Mouse (Mus musculus): ENCODE results near the gene Rps23. TPM values are rescaled to one million over a fixed set of nuclear protein-coding genes. Genes with fewer than 3 reads are reported as not detected.
"Not testable (repeated sequence)": the region's sequence is repeated elsewhere in the genome, so short reads cannot be mapped to it uniquely, and the experiment has no call there.

The Rps23 gene
- polyA plus RNA-seq, 1 experiment from 2014 or later, result 202 TPM

DNA sequence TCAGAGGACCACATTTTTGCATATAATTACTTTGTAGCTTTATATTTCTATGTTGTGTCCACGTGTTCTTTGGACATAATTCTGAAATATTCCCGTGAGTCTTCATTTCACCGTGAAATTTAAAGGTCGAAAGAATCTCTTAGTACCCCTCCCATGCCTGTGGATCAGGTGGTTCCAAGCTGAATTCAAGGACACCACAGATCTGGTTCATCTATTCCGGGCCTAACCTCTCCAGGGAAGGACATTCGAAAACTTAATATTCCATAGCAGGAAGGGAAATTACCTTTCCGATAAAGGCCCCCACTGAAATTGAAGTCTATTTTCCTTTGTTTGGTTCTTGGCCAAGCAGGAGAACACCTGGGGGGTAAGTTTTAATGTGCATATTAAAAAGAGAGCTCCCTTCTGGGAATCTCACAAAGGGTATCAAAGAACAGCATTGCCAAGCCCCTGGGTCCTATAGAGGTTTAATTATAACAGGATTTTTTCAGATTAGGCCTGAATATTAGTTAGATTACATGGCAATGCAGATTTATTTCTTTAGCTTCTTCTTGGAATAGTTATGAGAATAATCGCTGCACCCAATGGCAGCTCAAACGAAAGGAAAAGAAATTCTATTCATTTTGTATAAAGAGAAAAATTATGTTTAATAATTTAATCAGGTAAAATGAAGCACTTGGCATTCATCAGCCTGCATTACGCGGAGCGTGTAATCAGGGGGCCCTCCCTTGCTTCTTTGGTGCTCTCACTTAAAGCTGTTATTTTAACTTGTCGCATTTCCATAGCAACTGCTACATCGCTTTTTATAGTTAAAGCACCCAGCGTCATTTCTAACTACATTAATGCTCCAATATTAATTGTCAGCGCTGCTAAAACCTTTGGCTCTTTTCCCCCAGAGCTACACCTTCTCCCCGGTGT is 9.7 kb upstream of the Rps23 start:
- no peak overlapping the region for H3K27ac ChIP-seq
- no peaks in the 10 kb centered on the region for H3K4me1 ChIP-seq (replicated peaks)
- no peak overlapping the region for H3K4me2 ChIP-seq
- no peaks in the 10 kb centered on the region for H3K27me3 ChIP-seq
- WGBS (ENCODE audit: insufficient replicate concordance), result 78% methylated on average over 17 of the region's 17 CpGs
- no peak for ATAC-seq (ENCODE audit: low read depth)
- H3K4me3 ChIP-seq (replicated peaks), result no peak overlapping the region
- no peak overlapping the region for H3K9ac ChIP-seq
- no peak for DNase-seq
- H3K36me3 ChIP-seq, result no peaks in the 10 kb centered on the region
- no peaks in the 10 kb centered on the region for H3K9me3 ChIP-seq (replicated peaks)

DNA sequence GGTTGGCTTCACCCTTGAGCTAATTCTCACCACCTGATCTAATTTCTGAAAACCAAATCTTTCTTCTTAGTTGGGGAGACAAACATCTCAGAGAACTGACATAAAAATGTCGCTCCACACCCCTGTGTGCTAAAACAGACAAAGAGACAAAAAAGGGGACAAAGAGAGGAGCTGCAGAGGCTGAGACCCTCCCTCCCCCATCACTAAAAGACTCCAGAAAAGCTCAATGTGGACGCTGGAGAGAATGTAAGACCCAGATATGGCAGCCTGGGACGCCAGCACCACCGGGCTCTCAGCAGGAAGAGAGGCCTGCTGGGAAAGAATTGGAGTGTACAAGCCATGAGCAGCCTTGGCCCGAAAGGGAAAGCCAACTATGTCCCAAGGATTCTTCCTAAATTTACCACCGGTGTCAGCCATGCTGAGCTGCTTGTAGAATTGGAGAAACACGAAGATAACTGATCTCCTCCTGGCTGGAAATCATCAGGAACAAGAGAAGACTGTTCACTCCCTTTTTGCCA is 9.0 kb upstream of the Rps23 start:
- WGBS (ENCODE audit: insufficient replicate concordance), result 57% methylated on average over 7 of the region's 7 CpGs
- no peak overlapping the region for H3K27ac ChIP-seq
- H3K4me2 ChIP-seq, result no peak overlapping the region
- no peak overlapping the region for H3K4me3 ChIP-seq (replicated peaks)
- H3K4me1 ChIP-seq (replicated peaks), result no peaks in the 10 kb centered on the region
- H3K36me3 ChIP-seq, result no peaks in the 10 kb centered on the region
- H3K9me3 ChIP-seq (replicated peaks), result no peaks in the 10 kb centered on the region
- DNase-seq (no peak), ATAC-seq (ENCODE audit: low read depth) (no peak)
- no peak overlapping the region for H3K9ac ChIP-seq
- H3K27me3 ChIP-seq, result no peaks in the 10 kb centered on the region

DNA sequence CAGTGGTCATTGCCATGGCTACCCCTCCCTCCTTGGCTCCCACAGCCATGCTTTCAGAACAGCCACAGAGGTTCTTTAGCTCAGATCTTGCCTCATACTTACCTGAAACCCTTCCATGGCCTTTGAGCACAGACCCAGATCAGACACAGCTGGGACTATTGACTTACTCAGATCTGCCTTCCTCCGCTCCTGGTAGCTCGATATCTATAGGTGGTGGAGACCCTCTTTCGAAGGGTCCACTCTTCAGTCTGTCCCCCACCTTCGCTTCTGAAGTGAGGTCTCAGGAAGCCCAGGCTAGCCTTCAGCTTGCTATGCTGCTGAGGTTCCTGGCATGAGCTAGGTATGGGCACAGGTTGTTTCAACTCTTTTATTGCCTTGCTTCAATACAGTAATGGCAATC is 8.0 kb upstream of the Rps23 start:
- no peak overlapping the region for H3K4me3 ChIP-seq (replicated peaks)
- H3K9me3 ChIP-seq (replicated peaks), result no peaks in the 10 kb centered on the region
- H3K27me3 ChIP-seq, result no peaks in the 10 kb centered on the region
- H3K4me1 ChIP-seq (replicated peaks), result no peaks in the 10 kb centered on the region
- no peak overlapping the region for H3K4me2 ChIP-seq
- 63% methylated on average over 4 of the region's 4 CpGs for WGBS (ENCODE audit: insufficient replicate concordance)
- no peak for DNase-seq
- H3K9ac ChIP-seq, result no peak overlapping the region
- no peak overlapping the region for H3K27ac ChIP-seq
- ATAC-seq (ENCODE audit: low read depth), result no peak
- no peaks in the 10 kb centered on the region for H3K36me3 ChIP-seq

DNA sequence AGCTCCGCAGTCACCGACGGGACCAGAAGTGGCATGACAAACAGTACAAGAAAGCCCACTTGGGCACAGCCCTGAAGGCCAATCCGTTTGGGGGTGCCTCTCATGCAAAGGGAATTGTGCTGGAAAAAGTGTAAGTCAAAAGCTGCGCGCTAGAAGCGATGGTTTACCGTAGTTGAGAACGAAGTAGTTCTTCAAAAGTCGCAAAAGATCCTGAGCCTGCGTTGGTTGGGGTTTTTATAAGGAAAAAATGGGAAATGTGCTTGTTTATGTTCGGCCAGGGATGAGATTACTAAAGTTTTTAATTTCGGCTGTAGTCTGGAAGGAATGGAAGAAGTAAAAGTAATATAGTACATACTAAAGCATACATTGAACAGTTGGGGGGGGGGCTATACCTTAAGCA is 859 bp downstream of the Rps23 start:
- peaks cover 41% of the 10 kb centered on the region for H3K4me1 ChIP-seq (replicated peaks)
- peak overlapping the region; percentile 75 for H3K27ac ChIP-seq
- H3K4me2 ChIP-seq, result peak overlapping the region; percentile 75
- H3K36me3 ChIP-seq, result peaks cover 29% of the 10 kb centered on the region
- ATAC-seq (ENCODE audit: low read depth); DNase-seq; H3K9me3 ChIP-seq (replicated peaks); H3K27me3 ChIP-seq: not testable (repeated sequence)
- H3K4me3 ChIP-seq (replicated peaks), result peak overlapping the region; percentile 87
- peak overlapping the region; percentile 90 for H3K9ac ChIP-seq
- WGBS (ENCODE audit: insufficient replicate concordance), result 0% methylated on average over 13 of the region's 13 CpGs

DNA sequence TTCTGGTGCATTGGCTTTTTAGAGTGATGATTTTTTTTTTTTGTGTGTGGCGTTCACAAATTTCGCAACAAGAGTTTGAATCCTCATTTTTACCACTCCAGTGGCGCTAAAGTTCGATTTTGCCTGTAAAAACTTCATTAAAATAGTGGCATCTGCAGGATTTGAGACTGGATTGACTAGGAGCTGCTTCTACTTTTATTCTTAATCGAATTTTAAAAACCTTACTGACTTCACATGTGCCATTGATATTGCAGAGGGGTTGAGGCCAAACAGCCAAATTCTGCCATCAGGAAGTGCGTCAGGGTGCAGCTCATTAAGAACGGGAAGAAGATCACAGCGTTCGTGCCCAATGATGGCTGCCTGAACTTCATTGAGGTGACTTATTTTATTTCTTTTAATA is 1.3 kb downstream of the Rps23 start:
- H3K9ac ChIP-seq, result peak overlapping the region; percentile 90
- peaks cover 41% of the 10 kb centered on the region for H3K4me1 ChIP-seq (replicated peaks)
- H3K27ac ChIP-seq, result peak overlapping the region; percentile 75
- no peaks in the 10 kb centered on the region for H3K27me3 ChIP-seq
- DNase-seq (no peak), ATAC-seq (ENCODE audit: low read depth) (no peak)
- peaks cover 29% of the 10 kb centered on the region for H3K36me3 ChIP-seq
- no peaks in the 10 kb centered on the region for H3K9me3 ChIP-seq (replicated peaks)
- WGBS (ENCODE audit: insufficient replicate concordance), result 9% methylated on average over 9 of the region's 9 CpGs
- peak overlapping the region; percentile 75 for H3K4me2 ChIP-seq
- H3K4me3 ChIP-seq (replicated peaks), result peak overlapping the region; percentile 87

DNA sequence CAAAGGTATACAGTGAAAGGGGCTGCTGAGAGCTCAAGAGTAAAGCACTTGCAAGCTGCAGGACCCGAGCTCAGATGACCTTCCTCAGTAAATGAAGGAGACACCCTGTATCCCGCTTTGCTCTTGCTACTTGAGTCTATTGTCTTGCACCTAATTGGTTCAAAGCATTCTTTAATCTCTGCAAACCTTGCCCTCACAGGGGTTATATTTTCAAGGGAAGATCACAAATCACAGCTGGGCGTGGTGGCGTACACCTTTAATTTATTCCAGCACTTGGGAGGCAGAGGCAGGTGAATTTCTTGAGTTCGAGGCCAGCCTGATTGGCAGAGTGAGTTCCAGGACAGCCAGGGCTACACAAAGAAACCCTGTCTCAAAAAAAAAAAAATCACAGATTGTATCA is 2.4 kb downstream of the Rps23 start:
- H3K27ac ChIP-seq, result peak overlapping the region; percentile 47
- peaks cover 29% of the 10 kb centered on the region for H3K36me3 ChIP-seq
- peak overlapping the region; percentile 23 for H3K4me2 ChIP-seq
- H3K4me3 ChIP-seq (replicated peaks), result peak overlapping the region; percentile 5; the same call in 1 of the 2 replicates
- peak overlapping the region; percentile 29; the same call in 1 of the 2 replicates for H3K9ac ChIP-seq
- 76% methylated on average over 5 of the region's 5 CpGs for WGBS (ENCODE audit: insufficient replicate concordance)
- no peak for DNase-seq
- ATAC-seq (ENCODE audit: low read depth), result no peak
- no peaks in the 10 kb centered on the region for H3K9me3 ChIP-seq (replicated peaks)
- peaks cover 38% of the 10 kb centered on the region for H3K4me1 ChIP-seq (replicated peaks)
- no peaks in the 10 kb centered on the region for H3K27me3 ChIP-seq

DNA sequence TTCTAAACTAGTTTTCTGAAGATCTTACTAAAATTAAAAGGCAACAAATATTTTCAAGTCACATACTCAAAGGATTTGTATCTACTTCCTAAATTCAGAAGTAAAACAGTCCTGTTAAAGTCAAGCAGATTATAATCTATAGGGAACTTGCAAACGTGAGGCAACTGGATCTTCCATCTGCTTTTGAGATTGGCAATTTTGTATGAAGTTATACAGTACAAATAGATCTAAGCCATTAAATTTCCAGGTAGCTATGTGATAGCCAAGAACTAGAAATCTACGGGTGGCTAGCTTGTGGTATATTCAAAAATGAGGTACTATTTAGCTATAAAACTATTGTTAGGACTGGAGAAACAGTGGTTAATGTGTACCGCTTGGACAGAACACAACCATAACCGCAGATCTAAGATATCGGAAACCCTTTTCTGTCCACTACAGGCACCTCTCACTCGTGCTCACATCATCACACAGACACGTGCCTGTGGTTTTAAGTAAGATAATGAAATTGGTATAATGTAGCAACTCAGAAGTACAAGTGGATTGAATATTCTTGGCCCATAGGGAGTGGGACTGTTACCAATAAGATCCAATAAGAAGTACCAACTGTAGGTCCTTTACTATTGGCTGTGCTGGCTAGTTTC is 3.5 kb downstream of the Rps23 start:
- Histone ChIP-seq H3K4me1 (replicated peaks) (peaks cover 38% of the 10 kb centered on the region), H3K9ac (no peak overlapping the region), H3K9me3 (replicated peaks) (no peaks in the 10 kb centered on the region), H3K4me2 (no peak overlapping the region), H3K36me3 (peaks cover 29% of the 10 kb centered on the region), H3K27ac (peak overlapping the region; percentile 43; the same call in 1 of the 2 replicates), H3K4me3 (replicated peaks) (no peak overlapping the region), H3K27me3 (no peaks in the 10 kb centered on the region)
- ATAC-seq (ENCODE audit: low read depth) (no peak), DNase-seq (no peak)
- 35% methylated on average over 7 of the region's 7 CpGs for WGBS (ENCODE audit: insufficient replicate concordance)

DNA sequence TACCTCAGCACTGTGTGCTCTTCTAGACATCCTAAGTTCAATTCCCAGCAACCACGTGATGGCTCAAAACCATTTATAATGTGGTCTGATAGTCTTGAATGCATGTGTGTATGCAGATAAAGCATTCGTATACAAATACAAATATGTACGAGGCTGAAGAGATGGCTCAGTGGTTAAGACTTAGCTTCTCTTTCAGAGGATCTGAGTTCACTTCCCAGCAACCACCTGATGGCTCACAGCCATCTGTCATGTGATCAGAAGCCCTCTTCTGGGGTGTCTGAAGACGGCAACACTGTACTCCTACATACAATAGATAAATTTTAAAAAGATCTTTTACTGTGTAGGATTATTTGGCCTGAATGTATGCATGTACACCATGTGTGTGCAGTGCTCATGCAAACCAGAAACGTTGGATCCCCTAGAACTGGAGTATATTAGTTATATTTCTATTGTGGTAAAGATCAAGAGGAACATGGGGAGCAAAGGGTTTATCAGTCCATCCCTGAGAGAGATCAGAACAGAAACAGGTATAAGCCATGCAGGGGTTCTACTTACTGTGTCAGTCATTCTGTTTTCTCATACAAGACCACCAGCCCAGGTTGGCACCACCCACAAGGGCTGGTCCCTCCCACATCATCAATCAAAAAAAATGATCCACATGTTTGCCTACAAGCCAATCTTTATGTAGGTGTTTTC is 4.3 kb downstream of the Rps23 start:
- Histone ChIP-seq H3K27me3 (no peaks in the 10 kb centered on the region), H3K27ac (peak overlapping the region; percentile 34; the same call in 1 of the 2 replicates), H3K4me2 (no peak overlapping the region), H3K9me3 (replicated peaks) (no peaks in the 10 kb centered on the region), H3K9ac (no peak overlapping the region), H3K36me3 (peaks cover 29% of the 10 kb centered on the region), H3K4me1 (replicated peaks) (peaks cover 36% of the 10 kb centered on the region), H3K4me3 (replicated peaks) (no peak overlapping the region)
- ATAC-seq (ENCODE audit: low read depth) (no peak), DNase-seq (no peak)
- 31% methylated on average over 5 of the region's 5 CpGs for WGBS (ENCODE audit: insufficient replicate concordance)

DNA sequence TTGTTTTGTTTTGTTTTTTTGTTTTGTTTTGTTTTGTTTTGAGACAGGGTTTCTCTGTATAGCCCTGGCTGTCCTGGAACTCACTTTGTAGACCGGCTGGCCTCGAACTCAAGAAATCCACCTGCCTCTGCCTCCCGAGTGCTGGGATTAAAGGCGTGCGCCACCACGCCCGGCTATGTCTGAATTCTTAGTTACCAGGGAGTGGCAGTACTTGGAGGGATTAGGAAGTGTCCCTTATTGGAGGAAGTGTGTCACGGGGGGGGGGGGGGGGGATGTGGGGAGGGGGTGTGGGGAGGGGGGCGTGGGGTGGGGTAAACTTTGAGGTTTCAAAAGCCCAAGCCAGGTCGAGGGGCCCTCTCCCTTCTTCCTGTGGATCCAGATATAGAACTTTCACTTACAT is 5.5 kb downstream of the Rps23 start:
- Histone ChIP-seq H3K36me3 (peaks cover 29% of the 10 kb centered on the region), H3K4me1 (replicated peaks) (peaks cover 35% of the 10 kb centered on the region)
- not testable (repeated sequence) for H3K9me3 ChIP-seq (replicated peaks); H3K9ac ChIP-seq; DNase-seq; H3K27ac ChIP-seq; ATAC-seq (ENCODE audit: low read depth); H3K4me2 ChIP-seq; H3K4me3 ChIP-seq (replicated peaks); H3K27me3 ChIP-seq
- WGBS (ENCODE audit: insufficient replicate concordance), result 68% methylated on average over 9 of the region's 10 CpGs

DNA sequence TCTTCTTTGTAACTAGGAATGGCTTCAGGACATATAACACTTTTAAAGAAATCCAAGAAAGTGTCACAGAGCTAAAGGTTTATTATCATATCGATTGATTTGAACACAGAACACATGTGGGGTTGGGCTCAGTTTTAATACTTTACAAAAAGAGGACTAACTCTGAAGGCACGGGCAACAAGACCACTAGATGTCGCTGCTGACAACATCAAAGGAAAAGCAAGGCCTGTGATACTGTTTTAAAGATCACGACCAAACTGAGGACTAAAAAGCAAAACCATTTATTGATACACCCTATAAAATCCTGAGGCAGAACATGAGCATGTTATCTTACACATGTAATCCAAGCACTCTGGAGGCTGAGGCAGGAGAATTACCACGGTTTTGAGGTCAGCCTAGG is 7.1 kb downstream of the Rps23 start:
- H3K27ac ChIP-seq, result no peak overlapping the region
- no peak overlapping the region for H3K9ac ChIP-seq
- H3K36me3 ChIP-seq, result peaks cover 26% of the 10 kb centered on the region
- no peak overlapping the region for H3K4me2 ChIP-seq
- DNase-seq, result peak; percentile 38
- 18% methylated on average over 5 of the region's 5 CpGs for WGBS (ENCODE audit: insufficient replicate concordance)
- H3K4me3 ChIP-seq (replicated peaks), result no peak overlapping the region
- no peak for ATAC-seq (ENCODE audit: low read depth)
- no peaks in the 10 kb centered on the region for H3K9me3 ChIP-seq (replicated peaks)
- H3K4me1 ChIP-seq (replicated peaks), result peaks cover 27% of the 10 kb centered on the region
- H3K27me3 ChIP-seq, result no peaks in the 10 kb centered on the region

DNA sequence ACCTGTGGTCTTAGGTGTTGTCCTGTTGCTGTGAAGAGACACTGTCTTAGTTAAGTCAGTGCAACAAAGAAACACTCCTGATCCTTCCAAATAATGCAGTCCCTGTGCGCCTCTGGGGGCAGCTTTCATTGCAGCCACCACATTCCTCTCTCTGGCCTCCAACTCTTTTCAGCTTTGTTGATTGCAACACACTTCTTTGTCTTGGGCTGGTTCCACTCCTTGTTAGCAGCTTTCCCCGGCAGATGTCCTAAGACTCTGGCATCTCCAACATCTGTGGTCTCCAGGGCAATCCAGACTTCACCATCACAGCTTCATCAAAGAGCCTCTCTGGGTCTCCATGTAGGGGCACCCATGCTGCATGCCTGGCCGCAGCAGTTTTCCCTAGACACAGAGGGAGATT is 10.5 kb downstream of the Rps23 start:
- Histone ChIP-seq H3K4me1 (replicated peaks) (peaks cover 4% of the 10 kb centered on the region), H3K4me2 (no peak overlapping the region), H3K4me3 (replicated peaks) (no peak overlapping the region), H3K27ac (no peak overlapping the region), H3K9ac (no peak overlapping the region), H3K36me3 (peaks cover 2% of the 10 kb centered on the region; the same call in 1 of the 2 replicates), H3K27me3 (no peaks in the 10 kb centered on the region), H3K9me3 (replicated peaks) (no peaks in the 10 kb centered on the region)
- DNase-seq, result no peak
- WGBS (ENCODE audit: insufficient replicate concordance), result 74% methylated on average over 3 of the region's 3 CpGs
- no peak for ATAC-seq (ENCODE audit: low read depth)

Data from liver, embryonic 13.5 days (tissue).